Mouse (Mus musculus): Measurements from ENCODE around the gene Borcs8. TPM values are rescaled to one million over a fixed set of nuclear protein-coding genes. Genes with fewer than 3 reads are reported as not detected.

The Borcs8 gene
- polyA plus RNA-seq, 2 experiments: 25.4 to 27.1 TPM

DNA sequence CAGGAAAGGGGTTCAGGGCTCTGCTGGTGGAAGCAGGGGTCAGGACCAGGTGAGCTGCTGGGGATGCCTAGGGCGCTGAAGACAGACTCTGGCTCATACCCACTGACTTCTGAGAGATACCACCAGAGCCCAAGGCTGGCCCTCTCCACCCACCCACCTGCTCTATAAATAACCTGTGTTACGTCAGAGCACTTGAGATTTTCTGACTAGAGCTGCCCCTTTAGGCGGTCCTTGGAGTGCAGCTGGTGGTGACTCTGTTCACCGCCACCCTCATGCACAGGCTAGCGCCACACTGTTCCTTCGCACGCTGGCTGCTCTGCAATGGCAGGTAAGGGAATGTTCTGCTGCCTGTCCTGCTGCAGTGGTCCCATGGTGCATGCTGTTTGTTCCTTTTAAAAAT is 34.8 kb downstream of the Borcs8 start:
- DNase-seq (ENCODE audit: low read depth in 3 of 3, low spot score in 3 of 3) (no peak), ATAC-seq (ENCODE audit: insufficient read depth) (no peak)
- TF ChIP-seq EP300 (IDR thresholded peaks at IDR 0.05; ENCODE audit: low read depth): no peak
- no peak for TF ChIP-seq CTCF (IDR thresholded peaks at IDR 0.05; ENCODE audit: low read depth)
- Histone ChIP-seq H3K27ac (no peak overlapping the region), H3K4me2 (ENCODE audit: low read depth) (peak overlapping the region; percentile 8; the same call in 1 of the 2 replicates), H3K27me3 (ENCODE audit: control insufficient read depth, insufficient read depth, low read length) (no peaks in the 10 kb centered on the region), H3K4me1 (replicated peaks; ENCODE audit: control insufficient read depth in 2 of 2, insufficient read depth in 2 of 2, low read length in 1 of 2) (peaks cover 21 to 37% of the 10 kb centered on the region in 2 experiments), H3K4me3 (ENCODE audit: insufficient read depth in 1 of 2, low read depth in 2 of 2, low read length in 2 of 2) (no peak overlapping the region), H3K36me3 (replicated peaks; ENCODE audit: control insufficient read depth, insufficient read depth, low read depth) (no peaks in the 10 kb centered on the region; the same call in none of the 2 replicates), H3K9me3 (ENCODE audit: control insufficient read depth, low read length) (no peaks in the 10 kb centered on the region), H3K9ac (replicated peaks) (no peak overlapping the region)
- 69% methylated on average over 7 of the region's 7 CpGs for WGBS (ENCODE audit: insufficient replicate concordance)

DNA sequence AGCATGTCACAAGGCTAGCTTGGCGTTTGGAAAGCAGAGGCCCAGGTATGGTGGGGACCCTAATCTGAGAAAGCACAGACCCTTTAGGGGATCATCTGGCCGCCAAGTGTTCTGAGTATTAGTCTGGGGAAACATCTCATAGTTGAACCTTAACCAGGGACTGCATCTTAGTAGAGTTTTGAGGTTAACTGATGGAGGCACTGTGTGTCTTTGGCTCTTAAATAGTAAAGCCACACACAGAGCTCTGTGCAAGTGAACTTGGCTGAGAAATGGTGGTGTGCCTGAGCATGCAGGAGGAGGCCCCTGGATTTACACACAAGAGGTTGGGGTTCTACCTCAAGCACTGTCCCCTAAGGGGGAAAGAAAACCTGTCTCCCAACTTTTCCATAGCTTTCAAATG is 38.9 kb downstream of the Borcs8 start:
- no peak overlapping the region for H3K9ac ChIP-seq (replicated peaks)
- H3K36me3 ChIP-seq (replicated peaks; ENCODE audit: control insufficient read depth, insufficient read depth, low read depth): peaks cover 4% of the 10 kb centered on the region
- H3K27me3 ChIP-seq (ENCODE audit: control insufficient read depth, insufficient read depth, low read length): no peaks in the 10 kb centered on the region
- H3K4me2 ChIP-seq (ENCODE audit: low read depth): no peak overlapping the region
- WGBS (ENCODE audit: insufficient replicate concordance): 69% methylated on average over 2 of the region's 2 CpGs
- H3K4me3 ChIP-seq (ENCODE audit: insufficient read depth in 1 of 2, low read depth in 2 of 2, low read length in 2 of 2): no peak overlapping the region
- no peak for TF ChIP-seq EP300 (IDR thresholded peaks at IDR 0.05; ENCODE audit: low read depth)
- TF ChIP-seq CTCF (IDR thresholded peaks at IDR 0.05; ENCODE audit: low read depth): no peak
- no peak for ATAC-seq (ENCODE audit: insufficient read depth)
- DNase-seq (ENCODE audit: low read depth in 3 of 3, low spot score in 3 of 3): no peak
- H3K9me3 ChIP-seq (ENCODE audit: control insufficient read depth, low read length): no peaks in the 10 kb centered on the region
- H3K27ac ChIP-seq: no peak overlapping the region
- peaks cover 18 to 25% of the 10 kb centered on the region in 2 experiments for H3K4me1 ChIP-seq (replicated peaks; ENCODE audit: control insufficient read depth in 2 of 2, insufficient read depth in 2 of 2, low read length in 1 of 2)

DNA sequence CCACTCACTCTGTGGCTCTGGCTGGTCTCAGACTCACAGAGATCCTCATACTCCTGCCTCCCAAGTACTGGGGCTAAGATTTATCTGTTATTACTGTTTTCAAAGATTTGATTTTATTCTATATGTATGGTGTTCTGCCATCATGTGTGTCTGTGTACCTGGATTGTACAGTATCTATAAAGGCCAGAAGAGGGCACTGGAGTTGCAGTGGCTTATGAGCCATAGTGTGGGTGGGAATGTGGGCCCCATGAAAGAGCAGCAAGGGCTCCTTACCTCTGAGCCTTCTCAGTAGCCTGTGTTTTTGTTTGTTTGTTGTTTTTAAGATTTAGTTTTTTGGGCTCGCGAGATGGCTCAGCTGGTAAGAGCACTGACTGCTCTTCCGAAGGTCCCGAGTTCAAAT is 39.8 kb downstream of the Borcs8 start:
- DNase-seq (ENCODE audit: low read depth in 3 of 3, low spot score in 3 of 3) (no peak), ATAC-seq (ENCODE audit: insufficient read depth) (no peak)
- Histone ChIP-seq H3K4me3 (ENCODE audit: insufficient read depth in 1 of 2, low read depth in 2 of 2, low read length in 2 of 2) (no peak overlapping the region), H3K27me3 (ENCODE audit: control insufficient read depth, insufficient read depth, low read length) (no peaks in the 10 kb centered on the region), H3K9me3 (ENCODE audit: control insufficient read depth, low read length) (no peaks in the 10 kb centered on the region), H3K4me1 (replicated peaks; ENCODE audit: control insufficient read depth in 2 of 2, insufficient read depth in 2 of 2, low read length in 1 of 2) (peaks cover 9 to 17% of the 10 kb centered on the region in 2 experiments), H3K9ac (replicated peaks) (no peak overlapping the region), H3K4me2 (ENCODE audit: low read depth) (no peak overlapping the region), H3K36me3 (replicated peaks; ENCODE audit: control insufficient read depth, insufficient read depth, low read depth) (peaks cover 4% of the 10 kb centered on the region), H3K27ac (no peak overlapping the region)
- peak; percentile 75 for TF ChIP-seq CTCF (IDR thresholded peaks at IDR 0.05; ENCODE audit: low read depth)
- no peak for TF ChIP-seq EP300 (IDR thresholded peaks at IDR 0.05; ENCODE audit: low read depth)
- 92% methylated on average over 4 of the region's 4 CpGs for whole genome bisulfite sequencing (ENCODE audit: insufficient replicate concordance)

DNA sequence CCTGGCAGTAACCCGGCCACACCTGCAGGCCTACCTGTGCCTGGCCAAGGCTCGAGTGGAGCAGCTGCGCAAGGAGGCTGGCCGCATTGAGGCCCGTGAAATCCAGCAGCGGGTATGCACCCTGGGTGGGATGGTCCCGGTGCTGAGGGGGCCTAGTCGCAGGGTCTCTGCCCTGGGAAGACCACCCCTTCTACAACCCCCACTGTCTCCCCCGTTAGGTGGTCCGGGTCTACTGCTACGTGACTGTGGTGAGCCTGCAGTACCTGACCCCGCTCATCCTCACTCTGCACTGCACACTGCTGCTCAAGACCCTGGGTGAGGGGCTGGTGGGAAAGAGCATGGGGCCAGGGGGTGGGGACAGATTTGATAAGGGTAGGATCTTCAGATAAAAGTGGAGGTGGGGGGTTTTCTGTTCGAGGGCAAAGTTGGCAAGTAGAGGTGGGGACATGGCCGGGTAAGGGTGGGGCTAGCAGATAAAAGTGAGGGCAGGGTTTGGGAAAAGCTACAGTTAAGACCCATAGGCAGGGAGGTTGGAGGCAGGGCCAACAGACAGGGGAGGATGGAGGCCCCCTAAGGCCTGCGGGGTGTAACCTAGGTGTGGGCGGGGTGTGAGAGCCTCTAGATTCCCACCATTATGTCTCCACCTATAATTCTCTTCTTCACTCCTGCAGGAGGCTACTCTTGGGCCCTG is 42.1 kb downstream of the Borcs8 start:
- H3K9me3 ChIP-seq (ENCODE audit: control insufficient read depth, low read length): no peaks in the 10 kb centered on the region
- H3K9ac ChIP-seq (replicated peaks): peak overlapping the region; percentile 13; the same call in 1 of the 2 replicates
- H3K4me2 ChIP-seq (ENCODE audit: low read depth): peak overlapping the region; percentile 43
- peak in 2 of 3 experiments; percentile 55 to 57 for DNase-seq (ENCODE audit: low read depth in 3 of 3, low spot score in 3 of 3)
- no peak overlapping the region for H3K4me3 ChIP-seq (ENCODE audit: insufficient read depth in 1 of 2, low read depth in 2 of 2, low read length in 2 of 2)
- no peaks in the 10 kb centered on the region for H3K27me3 ChIP-seq (ENCODE audit: control insufficient read depth, insufficient read depth, low read length)
- TF ChIP-seq EP300 (IDR thresholded peaks at IDR 0.05; ENCODE audit: low read depth) (no peak; the same call in 1 of the 2 replicates), CTCF (IDR thresholded peaks at IDR 0.05; ENCODE audit: low read depth) (no peak)
- peak; percentile 90 for ATAC-seq (ENCODE audit: insufficient read depth)
- H3K4me1 ChIP-seq (replicated peaks; ENCODE audit: control insufficient read depth in 2 of 2, insufficient read depth in 2 of 2, low read length in 1 of 2): peaks cover 9 to 15% of the 10 kb centered on the region in 2 experiments
- H3K27ac ChIP-seq: peak overlapping the region; percentile 21
- peaks cover 4% of the 10 kb centered on the region for H3K36me3 ChIP-seq (replicated peaks; ENCODE audit: control insufficient read depth, insufficient read depth, low read depth)
- WGBS (ENCODE audit: insufficient replicate concordance): 58% methylated on average over 16 of the region's 16 CpGs

DNA sequence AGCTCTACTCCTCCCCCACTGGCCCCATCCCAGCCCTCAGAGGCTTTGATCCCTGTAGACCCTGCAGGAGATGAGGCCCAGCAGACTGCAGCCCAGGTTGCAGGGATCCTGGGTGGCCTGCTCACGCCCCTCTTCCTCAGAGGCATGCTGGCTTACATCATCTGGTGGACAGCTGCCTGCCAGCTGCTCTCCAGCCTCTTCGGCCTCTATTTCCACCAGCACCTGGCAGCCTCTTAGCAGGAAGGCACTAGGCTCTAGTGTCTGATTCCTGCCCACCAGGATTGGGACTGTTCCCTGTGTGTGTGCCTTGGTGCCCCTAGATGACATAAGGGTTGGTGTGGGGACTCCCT is 42.6 kb downstream of the Borcs8 start:
- ATAC-seq (ENCODE audit: insufficient read depth): no peak
- Histone ChIP-seq H3K9ac (replicated peaks) (no peak overlapping the region; the same call in 1 of the 2 replicates), H3K9me3 (ENCODE audit: control insufficient read depth, low read length) (no peaks in the 10 kb centered on the region), H3K27me3 (ENCODE audit: control insufficient read depth, insufficient read depth, low read length) (no peaks in the 10 kb centered on the region), H3K4me1 (replicated peaks; ENCODE audit: control insufficient read depth in 2 of 2, insufficient read depth in 2 of 2, low read length in 1 of 2) (peaks cover 9 to 15% of the 10 kb centered on the region in 2 experiments), H3K4me2 (ENCODE audit: low read depth) (peak overlapping the region; percentile 43), H3K27ac (no peak overlapping the region), H3K4me3 (ENCODE audit: insufficient read depth in 1 of 2, low read depth in 2 of 2, low read length in 2 of 2) (no peak overlapping the region), H3K36me3 (replicated peaks; ENCODE audit: control insufficient read depth, insufficient read depth, low read depth) (peaks cover 4% of the 10 kb centered on the region)
- no peak for DNase-seq (ENCODE audit: low read depth in 3 of 3, low spot score in 3 of 3)
- WGBS (ENCODE audit: insufficient replicate concordance): 71% methylated on average over 2 of the region's 2 CpGs
- no peak for TF ChIP-seq EP300 (IDR thresholded peaks at IDR 0.05; ENCODE audit: low read depth)
- no peak for TF ChIP-seq CTCF (IDR thresholded peaks at IDR 0.05; ENCODE audit: low read depth)

Data from liver, embryonic 14.5 days (tissue).